Mouse (Mus musculus): ENCODE measurements around the gene Sh3gl2. TPM values are rescaled to one million over a fixed set of nuclear protein-coding genes. Genes with fewer than 3 reads are reported as not detected.
A peak's percentile ranks its signal among the peaks of the same experiment; 100 is the strongest.

Gene Sh3gl2
- polyA plus RNA-seq, 1 experiment: 46.7 TPM

- DNase-seq (ENCODE audit: low read depth): peak; percentile 83
- TF ChIP-seq CTCF (IDR thresholded peaks at IDR 0.05; ENCODE audit: borderline replicate concordance, extremely low read depth, insufficient read depth, insufficient read length) (no peak), POLR2A (IDR thresholded peaks at IDR 0.05; ENCODE audit: borderline replicate concordance, extremely low read depth, insufficient read depth, insufficient read length, poor library complexity, severe bottlenecking) (no peak)
Measured at GRCm38 (mm10) chr4:85232386-85233381, 27.8 kb downstream of the Sh3gl2 start.

- DNase-seq (ENCODE audit: low read depth): no peak
- no peak for TF ChIP-seq POLR2A (IDR thresholded peaks at IDR 0.05; ENCODE audit: borderline replicate concordance, extremely low read depth, insufficient read depth, insufficient read length, poor library complexity, severe bottlenecking)
- no peak for TF ChIP-seq CTCF (IDR thresholded peaks at IDR 0.05; ENCODE audit: borderline replicate concordance, extremely low read depth, insufficient read depth, insufficient read length)
Measured at GRCm38 (mm10) chr4:85241675-85242074, 36.7 kb downstream of the Sh3gl2 start.

DNA sequence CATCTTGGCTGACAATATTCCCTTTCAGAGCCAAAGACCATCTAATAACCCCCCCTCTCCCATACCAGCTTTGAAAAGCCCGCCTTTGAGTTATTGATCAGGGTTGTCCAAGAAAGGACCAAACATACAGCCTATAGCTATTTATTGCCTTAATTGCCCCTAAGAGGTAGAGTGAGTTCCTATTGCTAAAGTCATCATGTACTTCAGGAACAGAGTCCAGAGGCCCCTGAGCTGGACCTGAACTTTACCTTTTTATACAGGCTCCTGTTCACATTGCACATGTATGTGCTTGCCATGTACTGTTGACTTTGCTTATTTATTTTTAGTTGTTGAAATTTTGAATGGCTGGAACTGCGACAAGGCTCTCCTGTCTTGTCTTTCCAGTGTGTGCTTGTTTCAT, 37.6 kb downstream of the Sh3gl2 start:
- TF ChIP-seq POLR2A (IDR thresholded peaks at IDR 0.05; ENCODE audit: borderline replicate concordance, extremely low read depth, insufficient read depth, insufficient read length, poor library complexity, severe bottlenecking): no peak
- no peak for TF ChIP-seq CTCF (IDR thresholded peaks at IDR 0.05; ENCODE audit: borderline replicate concordance, extremely low read depth, insufficient read depth, insufficient read length)
- no peak for DNase-seq (ENCODE audit: low read depth)

DNA sequence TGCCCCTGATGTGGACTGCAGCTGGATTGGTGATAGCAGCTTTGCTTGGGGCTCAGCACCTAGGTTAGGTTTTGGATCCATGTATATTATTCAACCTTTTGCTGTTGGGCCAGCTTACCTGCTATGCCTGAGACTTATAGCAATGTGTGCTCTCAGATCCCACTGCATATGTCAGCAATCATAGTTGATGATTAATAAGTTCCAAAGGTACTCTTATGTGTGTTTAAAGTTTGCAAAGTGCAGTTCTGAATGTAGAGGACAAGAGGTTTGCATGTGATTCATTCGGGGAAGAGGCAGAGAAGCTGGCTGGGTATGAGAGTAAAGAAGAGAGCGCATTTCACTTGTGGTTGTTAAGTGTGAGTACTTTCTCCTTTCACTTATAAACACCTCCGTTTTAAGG, 43.7 kb downstream of the Sh3gl2 start:
- no peak for TF ChIP-seq CTCF (IDR thresholded peaks at IDR 0.05; ENCODE audit: borderline replicate concordance, extremely low read depth, insufficient read depth, insufficient read length)
- TF ChIP-seq POLR2A (IDR thresholded peaks at IDR 0.05; ENCODE audit: borderline replicate concordance, extremely low read depth, insufficient read depth, insufficient read length, poor library complexity, severe bottlenecking): no peak
- no peak for DNase-seq (ENCODE audit: low read depth)

- peak; percentile 96 for DNase-seq (ENCODE audit: low read depth)
Measured at GRCm38 (mm10) chr4:85250271-85250670, 45.3 kb downstream of the Sh3gl2 start.

GRCm38 (mm10) chr4:85250786-85251185, 45.9 kb downstream of the Sh3gl2 start:
- no peak for TF ChIP-seq CTCF (IDR thresholded peaks at IDR 0.05; ENCODE audit: borderline replicate concordance, extremely low read depth, insufficient read depth, insufficient read length)
- TF ChIP-seq POLR2A (IDR thresholded peaks at IDR 0.05; ENCODE audit: borderline replicate concordance, extremely low read depth, insufficient read depth, insufficient read length, poor library complexity, severe bottlenecking): no peak
- DNase-seq (ENCODE audit: low read depth): peak; percentile 79

More at GRCm38 (mm10) chr4:85250271-85250670, 45.3 kb downstream of the Sh3gl2 start:
- no peak for TF ChIP-seq CTCF (IDR thresholded peaks at IDR 0.05; ENCODE audit: borderline replicate concordance, extremely low read depth, insufficient read depth, insufficient read length)
- no peak for TF ChIP-seq POLR2A (IDR thresholded peaks at IDR 0.05; ENCODE audit: borderline replicate concordance, extremely low read depth, insufficient read depth, insufficient read length, poor library complexity, severe bottlenecking)

- TF ChIP-seq POLR2A (IDR thresholded peaks at IDR 0.05; ENCODE audit: borderline replicate concordance, extremely low read depth, insufficient read depth, insufficient read length, poor library complexity, severe bottlenecking) (no peak), CTCF (IDR thresholded peaks at IDR 0.05; ENCODE audit: borderline replicate concordance, extremely low read depth, insufficient read depth, insufficient read length) (no peak)
- DNase-seq (ENCODE audit: low read depth): peak; percentile 37
Measured at GRCm38 (mm10) chr4:85255771-85256389, 51.0 kb downstream of the Sh3gl2 start.

- TF ChIP-seq POLR2A (IDR thresholded peaks at IDR 0.05; ENCODE audit: borderline replicate concordance, extremely low read depth, insufficient read depth, insufficient read length, poor library complexity, severe bottlenecking) (no peak), CTCF (IDR thresholded peaks at IDR 0.05; ENCODE audit: borderline replicate concordance, extremely low read depth, insufficient read depth, insufficient read length) (no peak)
- peak; percentile 96 for DNase-seq (ENCODE audit: low read depth)
Measured at GRCm38 (mm10) chr4:85256461-85257202, 51.7 kb downstream of the Sh3gl2 start.

- TF ChIP-seq CTCF (IDR thresholded peaks at IDR 0.05; ENCODE audit: borderline replicate concordance, extremely low read depth, insufficient read depth, insufficient read length): no peak
- TF ChIP-seq POLR2A (IDR thresholded peaks at IDR 0.05; ENCODE audit: borderline replicate concordance, extremely low read depth, insufficient read depth, insufficient read length, poor library complexity, severe bottlenecking): no peak
- no peak for DNase-seq (ENCODE audit: low read depth)
Measured at GRCm38 (mm10) chr4:85257771-85258341, 52.9 kb downstream of the Sh3gl2 start.

GRCm38 (mm10) chr4:85260687-85261658, 56.0 kb downstream of the Sh3gl2 start:
- TF ChIP-seq CTCF (IDR thresholded peaks at IDR 0.05; ENCODE audit: borderline replicate concordance, extremely low read depth, insufficient read depth, insufficient read length) (no peak), POLR2A (IDR thresholded peaks at IDR 0.05; ENCODE audit: borderline replicate concordance, extremely low read depth, insufficient read depth, insufficient read length, poor library complexity, severe bottlenecking) (no peak)

More at GRCm38 (mm10) chr4:85260687-85261658, 56.0 kb downstream of the Sh3gl2 start:
- DNase-seq (ENCODE audit: low read depth): peak; percentile 86
